Mouse (Mus musculus): ENCODE results near the gene Gm6482.
"Not testable (repeated sequence)": the region's sequence is repeated elsewhere in the genome, so short reads cannot be mapped to it uniquely, and the experiment has no call there.

Gene Gm6482

GRCm38 (mm10) chr14:41408181-41408580 lies at the start of gene Gm6482:
Gm6482 (minus strand) TSS chr14:41408281.
- DNase-seq (ENCODE audit: low read depth in 1 of 2, low spot score in 2 of 2): not testable (repeated sequence)

- DNase-seq (ENCODE audit: low read depth in 1 of 2, low spot score in 2 of 2): not testable (repeated sequence)
These were observed 45.3 kb upstream of the Gm6482 start, which contains the start of gene Gm7954 for GRCm38 (mm10) chr14:41453418-41453817. Gm7954 (minus strand) TSS chr14:41453518.

- not testable (repeated sequence) for DNase-seq (ENCODE audit: low read depth in 1 of 2, low spot score in 2 of 2)
These were observed 17.5 kb upstream of the Gm6482 start for GRCm38 (mm10) chr14:41425393-41426075.

GRCm38 (mm10) chr14:41424694-41425093 lies 16.6 kb upstream of the Gm6482 start:
- DNase-seq (ENCODE audit: low read depth in 1 of 2, low spot score in 2 of 2): not testable (repeated sequence)

- DNase-seq (ENCODE audit: low read depth in 1 of 2, low spot score in 2 of 2): not testable (repeated sequence)
These were observed 21.8 kb downstream of the Gm6482 start, which contains the start of gene Gm7945 for GRCm38 (mm10) chr14:41386279-41386678. Gm7945 (minus strand) TSS chr14:41386379.
